Mouse (Mus musculus): ENCODE data around the gene Rufy2. TPM values are rescaled to one million over a fixed set of nuclear protein-coding genes. Genes with fewer than 3 reads are reported as not detected.

The Rufy2 gene
- polyA plus RNA-seq, 1 experiment from 2014 or later = 20.7 TPM

GRCm38 (mm10) chr10:62984495-62984894 is 4.5 kb downstream of the Rufy2 start:
- Histone ChIP-seq H3K9me3 (no peaks in the 10 kb centered on the region), H3K4me2 (replicated peaks) (no peak overlapping the region), H3K9ac (no peak overlapping the region), H3K4me3 (replicated peaks) (no peak overlapping the region), H3K27me3 (replicated peaks) (no peaks in the 10 kb centered on the region), H3K27ac (no peak overlapping the region), H3K36me3 (peaks cover 8% of the 10 kb centered on the region), H3K4me1 (replicated peaks) (0 out of 2 replicates have a peak, but pooled peaks cover 3% of the 10 kb centered on the region)
- ATAC-seq = no peak
- WGBS = 86% methylated on average over 6 of the region's 6 CpGs

GRCm38 (mm10) chr10:62987341-62987740 is 7.3 kb downstream of the Rufy2 start:
- no peak overlapping the region for H3K9ac ChIP-seq
- H3K9me3 ChIP-seq = no peaks in the 10 kb centered on the region
- H3K4me2 ChIP-seq (replicated peaks) = no peak overlapping the region
- H3K4me3 ChIP-seq (replicated peaks) = no peak overlapping the region
- H3K27ac ChIP-seq = no peak overlapping the region
- no peak for ATAC-seq
- 31% methylated on average over 3 of the region's 3 CpGs for WGBS
- peaks cover 16% of the 10 kb centered on the region for H3K36me3 ChIP-seq
- H3K4me1 ChIP-seq (replicated peaks) = no peaks in the 10 kb centered on the region
- no peaks in the 10 kb centered on the region for H3K27me3 ChIP-seq (replicated peaks)

- no peak overlapping the region for H3K9ac ChIP-seq
- WGBS = 95% methylated on average over 15 of the region's 15 CpGs
- H3K36me3 ChIP-seq = peaks cover 14% of the 10 kb centered on the region
- ATAC-seq = no peak
- H3K4me2 ChIP-seq (replicated peaks) = no peak overlapping the region
- no peaks in the 10 kb centered on the region for H3K27me3 ChIP-seq (replicated peaks)
- H3K27ac ChIP-seq = no peak overlapping the region
- no peaks in the 10 kb centered on the region for H3K4me1 ChIP-seq (replicated peaks)
- no peak overlapping the region for H3K4me3 ChIP-seq (replicated peaks)
- H3K9me3 ChIP-seq = no peaks in the 10 kb centered on the region
These were observed 10.6 kb downstream of the Rufy2 start for GRCm38 (mm10) chr10:62990636-62991035.

- Histone ChIP-seq H3K36me3 (peaks cover 31% of the 10 kb centered on the region), H3K4me3 (replicated peaks) (no peak overlapping the region), H3K4me1 (replicated peaks) (no peaks in the 10 kb centered on the region), H3K9me3 (no peaks in the 10 kb centered on the region), H3K27me3 (replicated peaks) (no peaks in the 10 kb centered on the region), H3K9ac (no peak overlapping the region), H3K27ac (no peak overlapping the region), H3K4me2 (replicated peaks) (no peak overlapping the region)
- WGBS = 82% methylated on average over 7 of the region's 9 CpGs
- ATAC-seq = no peak
These were observed 14.0 kb downstream of the Rufy2 start for GRCm38 (mm10) chr10:62993991-62994390.

GRCm38 (mm10) chr10:63000584-63000983 is 20.6 kb downstream of the Rufy2 start:
- no peak overlapping the region for H3K9ac ChIP-seq
- H3K9me3 ChIP-seq = no peaks in the 10 kb centered on the region
- no peak overlapping the region for H3K27ac ChIP-seq
- H3K36me3 ChIP-seq = peaks cover 16% of the 10 kb centered on the region; the same call in 1 of the 2 replicates
- 74% methylated on average over 9 of the region's 9 CpGs for WGBS
- H3K4me1 ChIP-seq (replicated peaks) = no peaks in the 10 kb centered on the region
- H3K4me3 ChIP-seq (replicated peaks) = no peak overlapping the region
- ATAC-seq = no peak
- H3K27me3 ChIP-seq (replicated peaks) = no peaks in the 10 kb centered on the region
- no peak overlapping the region for H3K4me2 ChIP-seq (replicated peaks)

GRCm38 (mm10) chr10:63003252-63003651 is 23.2 kb downstream of the Rufy2 start:
- H3K9me3 ChIP-seq = no peaks in the 10 kb centered on the region
- peaks cover 10% of the 10 kb centered on the region for H3K36me3 ChIP-seq
- H3K27me3 ChIP-seq (replicated peaks) = no peaks in the 10 kb centered on the region
- no peak overlapping the region for H3K27ac ChIP-seq
- H3K4me1 ChIP-seq (replicated peaks) = no peaks in the 10 kb centered on the region
- no peak for ATAC-seq
- no peak overlapping the region for H3K9ac ChIP-seq
- whole genome bisulfite sequencing = 75% methylated on average over 9 of the region's 9 CpGs
- no peak overlapping the region for H3K4me2 ChIP-seq (replicated peaks)
- H3K4me3 ChIP-seq (replicated peaks) = no peak overlapping the region

- Histone ChIP-seq H3K27ac (no peak overlapping the region), H3K4me2 (replicated peaks) (no peak overlapping the region), H3K4me1 (replicated peaks) (no peaks in the 10 kb centered on the region), H3K36me3 (peaks cover 8% of the 10 kb centered on the region), H3K9me3 (no peaks in the 10 kb centered on the region), H3K9ac (no peak overlapping the region), H3K27me3 (replicated peaks) (no peaks in the 10 kb centered on the region), H3K4me3 (replicated peaks) (no peak overlapping the region)
- no peak for ATAC-seq
- 90% methylated on average over 9 of the region's 9 CpGs for WGBS
These were observed 24.5 kb downstream of the Rufy2 start for GRCm38 (mm10) chr10:63004556-63004955.

- H3K4me3 ChIP-seq (replicated peaks) = no peak overlapping the region
- no peak overlapping the region for H3K9ac ChIP-seq
- H3K4me1 ChIP-seq (replicated peaks) = no peaks in the 10 kb centered on the region
- H3K9me3 ChIP-seq = no peaks in the 10 kb centered on the region
- no peak overlapping the region for H3K4me2 ChIP-seq (replicated peaks)
- ATAC-seq = no peak
- H3K27ac ChIP-seq = no peak overlapping the region
- no peaks in the 10 kb centered on the region for H3K27me3 ChIP-seq (replicated peaks)
- H3K36me3 ChIP-seq = peaks cover 22% of the 10 kb centered on the region
- WGBS = 57% methylated on average over 3 of the region's 3 CpGs
These were observed 28.2 kb downstream of the Rufy2 start for GRCm38 (mm10) chr10:63008193-63008592.

- ATAC-seq = no peak
- no peak overlapping the region for H3K9ac ChIP-seq
- no peak overlapping the region for H3K4me2 ChIP-seq (replicated peaks)
- H3K9me3 ChIP-seq = no peaks in the 10 kb centered on the region
- H3K27me3 ChIP-seq (replicated peaks) = no peaks in the 10 kb centered on the region
- no peak overlapping the region for H3K4me3 ChIP-seq (replicated peaks)
- no peak overlapping the region for H3K27ac ChIP-seq
- H3K4me1 ChIP-seq (replicated peaks) = no peaks in the 10 kb centered on the region
- 83% methylated on average over 4 of the region's 4 CpGs for WGBS
- peaks cover 26% of the 10 kb centered on the region for H3K36me3 ChIP-seq
These were observed 30.2 kb downstream of the Rufy2 start for GRCm38 (mm10) chr10:63010268-63010667.

GRCm38 (mm10) chr10:63011556-63011955 is 31.5 kb downstream of the Rufy2 start:
- Histone ChIP-seq H3K4me1 (replicated peaks) (no peaks in the 10 kb centered on the region), H3K4me3 (replicated peaks) (no peak overlapping the region), H3K4me2 (replicated peaks) (no peak overlapping the region), H3K9me3 (no peaks in the 10 kb centered on the region), H3K36me3 (peaks cover 33% of the 10 kb centered on the region), H3K27ac (no peak overlapping the region), H3K27me3 (replicated peaks) (no peaks in the 10 kb centered on the region), H3K9ac (no peak overlapping the region)
- 88% methylated on average over 6 of the region's 6 CpGs for WGBS
- no peak for ATAC-seq

- 74% methylated on average over 3 of the region's 3 CpGs for WGBS
- Histone ChIP-seq H3K4me1 (replicated peaks) (no peaks in the 10 kb centered on the region), H3K36me3 (peaks cover 33% of the 10 kb centered on the region), H3K9ac (no peak overlapping the region), H3K4me3 (replicated peaks) (no peak overlapping the region), H3K4me2 (replicated peaks) (no peak overlapping the region), H3K9me3 (no peaks in the 10 kb centered on the region), H3K27ac (no peak overlapping the region), H3K27me3 (replicated peaks) (no peaks in the 10 kb centered on the region)
- no peak for ATAC-seq
These were observed 33.5 kb downstream of the Rufy2 start for GRCm38 (mm10) chr10:63013476-63013875.

- Histone ChIP-seq H3K9me3 (no peaks in the 10 kb centered on the region), H3K36me3 (peaks cover 33% of the 10 kb centered on the region), H3K4me3 (replicated peaks) (no peak overlapping the region), H3K27me3 (replicated peaks) (no peaks in the 10 kb centered on the region), H3K4me2 (replicated peaks) (no peak overlapping the region), H3K27ac (no peak overlapping the region), H3K4me1 (replicated peaks) (no peaks in the 10 kb centered on the region), H3K9ac (no peak overlapping the region)
- ATAC-seq = no peak
- 86% methylated on average over 9 of the region's 9 CpGs for WGBS
These were observed 34.1 kb downstream of the Rufy2 start for GRCm38 (mm10) chr10:63014168-63014567.

GRCm38 (mm10) chr10:63019304-63019703 is 39.3 kb downstream of the Rufy2 start:
- 89% methylated on average over 6 of the region's 6 CpGs for whole genome bisulfite sequencing

More at GRCm38 (mm10) chr10:63019304-63019703, 39.3 kb downstream of the Rufy2 start:
- no peak overlapping the region for H3K9ac ChIP-seq
- H3K9me3 ChIP-seq = no peaks in the 10 kb centered on the region
- no peak overlapping the region for H3K27ac ChIP-seq
- H3K27me3 ChIP-seq (replicated peaks) = no peaks in the 10 kb centered on the region
- peaks cover 15% of the 10 kb centered on the region for H3K36me3 ChIP-seq
- peaks cover 6% of the 10 kb centered on the region for H3K4me1 ChIP-seq (replicated peaks)
- no peak for ATAC-seq
- H3K4me3 ChIP-seq (replicated peaks) = no peak overlapping the region
- H3K4me2 ChIP-seq (replicated peaks) = no peak overlapping the region
